Mouse (Mus musculus): ENCODE results near the gene Sbk1.
A peak's percentile ranks its signal among the peaks of the same experiment; 100 is the strongest.
"Not testable (repeated sequence)": the region's sequence is repeated elsewhere in the genome, so short reads cannot be mapped to it uniquely, and the experiment has no call there.

Sbk1 gene

GRCm38 (mm10) chr7:126263964-126264363, 8.5 kb upstream of the Sbk1 start:
- DNase-seq (ENCODE audit: low read depth, low spot score) = no peak

- peak; percentile 18 for DNase-seq (ENCODE audit: low read depth, low spot score)
Measured at GRCm38 (mm10) chr7:126265949-126266348, 6.5 kb upstream of the Sbk1 start.

- no peak for DNase-seq (ENCODE audit: low read depth, low spot score)
Measured at GRCm38 (mm10) chr7:126266372-126266870, 6.0 kb upstream of the Sbk1 start.

DNA sequence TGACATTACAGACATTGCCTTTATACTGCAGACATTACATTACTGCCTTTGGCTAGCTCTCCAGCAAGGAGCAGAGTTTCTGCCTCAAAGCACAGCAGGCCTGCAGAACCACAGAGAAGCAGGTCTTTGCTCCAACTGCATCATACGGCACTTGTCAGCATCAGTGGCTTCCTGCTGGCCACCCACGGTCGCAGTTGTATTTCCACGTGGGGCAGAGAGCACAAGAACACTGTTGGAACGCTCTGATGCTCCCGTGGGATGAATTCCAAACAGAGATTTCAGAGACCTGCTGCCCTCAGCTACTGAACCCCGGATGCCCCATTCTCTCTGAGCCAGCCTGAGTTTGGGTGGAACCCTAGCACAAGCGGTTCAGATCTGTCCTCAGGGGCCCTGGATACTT, 4.8 kb upstream of the Sbk1 start:
- DNase-seq (ENCODE audit: low read depth, low spot score) = no peak

DNA sequence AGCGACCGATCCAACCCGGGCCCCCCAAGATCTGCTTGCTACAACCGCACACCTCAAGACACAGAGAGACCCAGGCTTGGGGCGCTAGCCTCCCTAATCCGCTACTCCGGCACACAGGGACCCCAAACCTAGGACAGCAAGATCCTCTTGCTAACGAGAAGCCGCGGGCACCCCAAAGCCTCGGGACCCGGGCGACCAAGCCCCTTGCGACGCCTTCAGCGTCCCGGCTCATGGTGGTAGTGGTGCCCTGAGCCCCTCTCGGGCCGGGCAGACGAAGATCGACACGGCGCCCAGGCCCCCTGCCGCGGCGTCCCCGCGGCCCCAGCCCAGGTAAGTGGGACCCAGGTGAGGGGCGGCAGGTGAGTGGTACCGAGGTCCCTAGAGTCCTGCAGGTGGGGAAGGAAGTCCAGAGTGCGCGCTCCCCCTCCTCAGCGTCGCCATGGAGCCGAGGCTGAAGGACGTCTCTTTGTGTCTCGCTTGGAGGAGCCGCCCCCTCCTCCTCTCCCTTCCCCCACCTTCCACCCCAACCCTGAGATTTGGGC, 422 bp downstream of the Sbk1 start:
- DNase-seq (ENCODE audit: low read depth, low spot score) = no peak

DNA sequence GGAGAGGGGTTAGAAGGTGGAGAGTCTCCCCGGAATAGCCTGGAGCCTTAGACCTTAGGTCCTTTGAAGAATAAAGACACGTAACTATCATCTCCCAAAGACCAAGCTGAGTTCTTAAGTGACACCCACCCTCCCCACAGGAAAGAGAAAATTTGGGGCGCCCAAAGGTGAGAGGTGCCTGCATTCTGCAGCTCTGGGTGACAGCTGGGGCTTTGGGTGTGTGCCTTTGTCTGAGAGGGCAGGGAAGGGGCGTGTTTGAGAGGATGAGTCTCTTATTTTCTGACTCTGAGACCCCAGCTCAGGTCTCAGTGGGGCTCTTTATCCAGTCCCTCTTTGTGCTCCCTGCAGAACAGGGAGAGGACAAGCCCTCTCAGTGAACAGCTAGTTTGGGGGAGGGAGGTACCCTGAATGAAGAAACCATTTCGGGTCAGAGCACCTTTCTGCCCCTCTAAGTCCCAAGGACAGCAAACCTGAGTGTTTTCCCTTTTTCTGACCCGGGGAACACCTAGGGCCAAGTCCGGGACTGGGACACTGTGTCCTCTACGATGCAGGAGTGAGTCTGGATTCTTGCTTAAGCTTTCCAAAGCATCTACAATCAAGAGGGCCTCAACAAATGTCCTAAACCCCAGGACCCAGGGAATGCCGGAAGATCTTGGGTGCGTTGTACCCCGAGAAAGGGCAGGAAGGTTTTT, 1.1 kb downstream of the Sbk1 start:
- no peak for DNase-seq (ENCODE audit: low read depth, low spot score)

- no peak for DNase-seq (ENCODE audit: low read depth, low spot score)
Measured at GRCm38 (mm10) chr7:126274137-126274536, 1.7 kb downstream of the Sbk1 start.

- DNase-seq (ENCODE audit: low read depth, low spot score) = no peak
Measured at GRCm38 (mm10) chr7:126274626-126275025, 2.2 kb downstream of the Sbk1 start.

- no peak for DNase-seq (ENCODE audit: low read depth, low spot score)
Measured at GRCm38 (mm10) chr7:126275711-126276110, 3.3 kb downstream of the Sbk1 start.

DNA sequence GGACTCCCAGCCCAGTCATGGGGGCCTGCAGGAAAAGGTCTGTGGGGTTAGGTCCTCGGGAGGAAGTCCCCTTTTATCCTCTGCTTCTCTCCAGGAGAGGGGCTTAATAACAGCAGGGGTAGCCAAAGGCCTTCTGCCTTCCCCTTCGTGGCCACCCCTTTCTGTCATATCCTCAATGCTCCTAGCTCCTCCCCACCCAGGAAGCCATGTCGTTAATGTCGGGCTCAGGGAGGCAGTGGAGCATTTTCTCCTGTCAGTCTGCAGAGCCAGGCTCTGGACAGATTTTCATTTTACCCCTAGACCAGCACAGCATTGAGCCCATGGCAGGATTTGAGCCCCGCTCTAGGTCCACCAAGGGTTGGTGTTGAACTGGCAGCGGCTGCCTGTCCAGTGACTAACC, 3.9 kb downstream of the Sbk1 start:
- no peak for DNase-seq (ENCODE audit: low read depth, low spot score)

- no peak for DNase-seq (ENCODE audit: low read depth, low spot score)
Measured at GRCm38 (mm10) chr7:126277536-126278295, 5.3 kb downstream of the Sbk1 start.

- DNase-seq (ENCODE audit: low read depth, low spot score) = no peak
Measured at GRCm38 (mm10) chr7:126278799-126279198, 6.4 kb downstream of the Sbk1 start.

DNA sequence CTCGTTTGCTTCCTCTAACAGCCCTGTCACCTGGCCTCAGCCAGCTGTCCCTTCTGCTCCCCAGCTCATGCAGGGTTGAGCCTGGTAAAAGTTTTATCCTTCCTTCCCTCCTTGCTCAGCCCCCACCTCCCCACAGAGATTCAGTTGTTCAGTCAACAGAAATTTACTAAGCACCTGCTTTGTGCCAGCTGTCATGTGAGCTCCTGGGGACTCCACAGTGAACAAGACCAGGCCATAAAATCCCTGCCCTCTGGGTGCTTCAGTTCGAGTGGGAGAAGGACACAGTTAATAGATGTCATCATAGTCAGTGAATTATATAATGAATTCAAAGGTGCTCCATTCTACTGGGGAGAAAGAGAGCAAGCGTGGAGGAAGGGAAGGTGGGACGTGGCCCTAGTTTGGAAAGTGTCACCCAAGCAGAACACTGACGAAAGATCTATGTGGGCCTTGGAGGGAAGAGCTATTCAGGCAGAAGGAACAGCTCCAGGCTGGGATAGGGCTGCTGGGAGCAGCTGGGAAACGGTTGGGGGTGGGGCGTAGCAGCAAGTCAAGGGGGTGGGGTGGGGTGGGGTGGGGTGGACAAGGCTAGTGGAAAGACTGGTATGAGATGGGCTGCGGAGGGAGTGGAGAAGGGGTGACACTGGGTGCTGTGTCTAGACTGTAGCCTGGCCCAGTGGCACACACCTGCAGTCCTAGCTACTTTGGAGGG, 7.5 kb downstream of the Sbk1 start:
- no peak for DNase-seq (ENCODE audit: low read depth, low spot score)

DNA sequence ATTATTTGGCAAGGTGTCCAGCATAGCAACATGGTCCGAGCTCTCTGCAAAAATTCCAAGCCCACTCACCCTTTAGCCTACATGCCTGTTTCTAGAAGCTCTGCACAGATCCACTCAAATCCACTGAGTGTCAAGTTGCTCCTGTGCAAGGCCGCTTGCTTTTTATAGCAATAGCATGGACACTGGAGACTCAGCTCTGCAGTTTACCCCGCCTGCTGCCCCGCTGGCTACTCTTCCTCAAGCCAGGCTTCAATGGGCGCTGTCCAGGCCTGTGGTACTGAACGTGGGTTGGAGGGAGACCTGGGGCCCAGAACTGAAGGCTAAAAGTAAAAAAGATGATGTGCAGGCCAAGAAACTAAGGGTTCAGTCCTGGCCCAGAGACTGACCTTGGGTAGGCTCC, 8.3 kb downstream of the Sbk1 start:
- peak; percentile 8 for DNase-seq (ENCODE audit: low read depth, low spot score)

- no peak for DNase-seq (ENCODE audit: low read depth, low spot score)
Measured at GRCm38 (mm10) chr7:126281876-126282682, 9.7 kb downstream of the Sbk1 start.

GRCm38 (mm10) chr7:126282683-126282990, 10.2 kb downstream of the Sbk1 start:
- not testable (repeated sequence) for DNase-seq (ENCODE audit: low read depth, low spot score)

GRCm38 (mm10) chr7:126284021-126284420, 11.6 kb downstream of the Sbk1 start:
- no peak for DNase-seq (ENCODE audit: low read depth, low spot score)

- DNase-seq (ENCODE audit: low read depth, low spot score) = no peak
Measured at GRCm38 (mm10) chr7:126284441-126284840, 12.0 kb downstream of the Sbk1 start.

GRCm38 (mm10) chr7:126284865-126285264, 12.4 kb downstream of the Sbk1 start:
- DNase-seq (ENCODE audit: low read depth, low spot score) = no peak

DNA sequence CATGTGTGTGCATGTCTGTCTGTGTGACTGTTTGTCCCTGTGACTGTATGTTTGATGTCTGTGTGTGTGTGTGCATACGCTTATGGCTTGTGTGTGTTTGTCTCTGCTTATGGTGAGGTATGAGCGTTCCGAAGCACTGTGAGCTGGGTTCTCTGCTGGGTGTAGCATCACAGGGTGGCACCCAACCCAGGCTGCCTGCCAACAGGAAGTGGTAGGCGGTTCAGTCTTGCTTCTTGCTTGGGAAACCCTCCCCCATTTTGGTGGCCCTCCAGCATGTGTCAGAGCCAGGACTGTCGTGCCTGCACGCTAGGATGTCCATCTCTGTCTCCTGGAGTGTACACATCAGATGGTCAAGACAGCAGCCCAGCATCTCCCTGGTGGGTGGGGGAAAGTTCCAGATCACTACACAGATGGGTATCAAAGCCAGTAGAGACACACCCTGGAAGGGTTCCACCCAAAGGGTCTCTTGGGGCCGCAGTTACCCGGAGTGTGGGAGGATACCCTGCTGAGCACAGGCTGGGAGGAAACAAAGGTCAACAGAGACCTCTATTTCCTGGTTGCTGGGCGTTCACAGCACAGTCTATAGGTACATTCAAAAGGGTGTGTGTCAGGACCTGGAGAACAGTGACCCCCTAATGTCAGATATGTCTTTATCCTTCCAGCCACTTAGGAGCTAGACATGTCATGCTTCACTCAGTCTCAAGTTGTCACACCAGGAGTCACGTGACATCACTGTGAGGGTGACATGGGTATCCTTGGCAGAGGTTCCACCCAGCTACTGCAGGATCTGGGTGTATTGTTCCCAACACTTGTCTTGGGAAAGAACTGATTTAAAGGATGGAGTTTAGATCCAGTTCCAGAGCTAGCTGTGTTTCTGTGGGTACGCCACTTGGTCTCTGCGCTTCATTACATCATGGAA, 13.1 kb downstream of the Sbk1 start:
- DNase-seq (ENCODE audit: low read depth, low spot score) = peak; percentile 25

Data from 3T3-L1 (cell line).